Mouse (Mus musculus): ENCODE data around the gene Bbx. TPM values are rescaled to one million over a fixed set of nuclear protein-coding genes. Genes with fewer than 3 reads are reported as not detected.
A peak's percentile ranks its signal among the peaks of the same experiment; 100 is the strongest.

The Bbx gene
- total and polyA plus RNA-seq, 2 experiments from 2014 or later: 15.5 to 17.9 TPM

- H3K27ac ChIP-seq: no peak overlapping the region
- H3K4me2 ChIP-seq (ENCODE audit: low read depth, low read length): no peak overlapping the region
- DNase-seq (ENCODE audit: low spot score) (no peak), ATAC-seq (peak; percentile 38; the same call in 1 of the 2 replicates)
- WGBS: 95% methylated on average over 11 of the region's 11 CpGs
- no peaks in the 10 kb centered on the region for H3K9me3 ChIP-seq (ENCODE audit: low read length)
- no peaks in the 10 kb centered on the region for H3K27me3 ChIP-seq (ENCODE audit: insufficient read depth, low read length)
- H3K9ac ChIP-seq (replicated peaks; ENCODE audit: low read length): no peak overlapping the region
- H3K4me3 ChIP-seq (ENCODE audit: low read length): no peak overlapping the region
- no peaks in the 10 kb centered on the region for H3K4me1 ChIP-seq (ENCODE audit: insufficient read depth, low read length)
- no peaks in the 10 kb centered on the region for H3K36me3 ChIP-seq (ENCODE audit: insufficient read depth, low read length)
- TF ChIP-seq CTCF (IDR thresholded peaks at IDR 0.05; ENCODE audit: low read depth): no peak
These were observed 271.5 kb downstream of the Bbx start for GRCm38 (mm10) chr16:50160418-50161271.

GRCm38 (mm10) chr16:50158546-50158945, 273.6 kb downstream of the Bbx start:
- no peaks in the 10 kb centered on the region for H3K4me1 ChIP-seq (ENCODE audit: insufficient read depth, low read length)
- H3K9me3 ChIP-seq (ENCODE audit: low read length): no peaks in the 10 kb centered on the region
- ATAC-seq: no peak
- H3K27me3 ChIP-seq (ENCODE audit: insufficient read depth, low read length): no peaks in the 10 kb centered on the region
- 78% methylated on average over 5 of the region's 5 CpGs for WGBS
- H3K4me3 ChIP-seq (ENCODE audit: low read length): no peak overlapping the region
- H3K4me2 ChIP-seq (ENCODE audit: low read depth, low read length): no peak overlapping the region
- H3K27ac ChIP-seq: no peak overlapping the region
- TF ChIP-seq CTCF (IDR thresholded peaks at IDR 0.05; ENCODE audit: low read depth): no peak
- no peaks in the 10 kb centered on the region for H3K36me3 ChIP-seq (ENCODE audit: insufficient read depth, low read length)
- DNase-seq (ENCODE audit: low spot score): no peak
- H3K9ac ChIP-seq (replicated peaks; ENCODE audit: low read length): no peak overlapping the region

- no peaks in the 10 kb centered on the region for H3K4me1 ChIP-seq (ENCODE audit: insufficient read depth, low read length)
- 83% methylated on average over 4 of the region's 4 CpGs for WGBS
- no peak overlapping the region for H3K27ac ChIP-seq
These were observed 282.6 kb downstream of the Bbx start for GRCm38 (mm10) chr16:50149606-50150005.

GRCm38 (mm10) chr16:50147900-50148299, 284.3 kb downstream of the Bbx start:
- WGBS: 31% methylated on average over 2 of the region's 2 CpGs
- no peak overlapping the region for H3K9ac ChIP-seq (replicated peaks; ENCODE audit: low read length)
- no peak overlapping the region for H3K4me2 ChIP-seq (ENCODE audit: low read depth, low read length)
- peak; percentile 85 for ATAC-seq
- H3K36me3 ChIP-seq (ENCODE audit: insufficient read depth, low read length): no peaks in the 10 kb centered on the region
- no peak for TF ChIP-seq CTCF (IDR thresholded peaks at IDR 0.05; ENCODE audit: low read depth)
- H3K4me1 ChIP-seq (ENCODE audit: insufficient read depth, low read length): no peaks in the 10 kb centered on the region
- DNase-seq (ENCODE audit: low spot score): peak; percentile 69
- no peaks in the 10 kb centered on the region for H3K9me3 ChIP-seq (ENCODE audit: low read length)
- no peak overlapping the region for H3K27ac ChIP-seq
- no peaks in the 10 kb centered on the region for H3K27me3 ChIP-seq (ENCODE audit: insufficient read depth, low read length)
- no peak overlapping the region for H3K4me3 ChIP-seq (ENCODE audit: low read length)

More at GRCm38 (mm10) chr16:50149606-50150005, 282.6 kb downstream of the Bbx start:
- H3K4me3 ChIP-seq (ENCODE audit: low read length): no peak overlapping the region
- H3K9me3 ChIP-seq (ENCODE audit: low read length): no peaks in the 10 kb centered on the region
- no peaks in the 10 kb centered on the region for H3K36me3 ChIP-seq (ENCODE audit: insufficient read depth, low read length)
- no peak overlapping the region for H3K9ac ChIP-seq (replicated peaks; ENCODE audit: low read length)
- no peak for TF ChIP-seq CTCF (IDR thresholded peaks at IDR 0.05; ENCODE audit: low read depth)
- H3K27me3 ChIP-seq (ENCODE audit: insufficient read depth, low read length): no peaks in the 10 kb centered on the region
- no peak overlapping the region for H3K4me2 ChIP-seq (ENCODE audit: low read depth, low read length)
- DNase-seq (ENCODE audit: low spot score): no peak
- ATAC-seq: no peak

Other genes starting within 250 kb of the Bbx start
- gene Ccdc54, start 158.8 kb upstream of the Bbx start, total RNA-seq (2014; rRNA removed): not detected in 2 replicates
- gene Ccdc54, start 158.8 kb upstream of the Bbx start, polyA plus RNA-seq (2015; fragmentation: Nextera tagmentation; extraction: Ambion mirVana): not detected in 2 replicates

Measured in hindbrain, postnatal 0 days (tissue).